Mouse (Mus musculus): ENCODE measurements around the gene Rflna. TPM values are rescaled to one million over a fixed set of nuclear protein-coding genes. Genes with fewer than 3 reads are reported as not detected.

Rflna gene
- polyA plus RNA-seq, 1 experiment, result 1.4 TPM

- no peak for DNase-seq (ENCODE audit: low spot score)
Measured at GRCm38 (mm10) chr5:125005871-125006652, 3.0 kb downstream of the Rflna start.

- no peak for DNase-seq (ENCODE audit: low spot score)
Measured at GRCm38 (mm10) chr5:125006896-125007295, 3.9 kb downstream of the Rflna start.

- DNase-seq (ENCODE audit: low spot score), result no peak
Measured at GRCm38 (mm10) chr5:125011166-125011565, 8.1 kb downstream of the Rflna start.

GRCm38 (mm10) chr5:125011628-125012027 lies 8.6 kb downstream of the Rflna start:
- no peak for DNase-seq (ENCODE audit: low spot score)

- DNase-seq (ENCODE audit: low spot score), result peak; percentile 65
Measured at GRCm38 (mm10) chr5:125014497-125014896, 11.5 kb downstream of the Rflna start.

GRCm38 (mm10) chr5:125015066-125015465 lies 12.0 kb downstream of the Rflna start:
- no peak for DNase-seq (ENCODE audit: low spot score)

GRCm38 (mm10) chr5:125015576-125015975 lies 12.6 kb downstream of the Rflna start:
- DNase-seq (ENCODE audit: low spot score), result no peak

- no peak for DNase-seq (ENCODE audit: low spot score)
Measured at GRCm38 (mm10) chr5:125016421-125017242, 13.6 kb downstream of the Rflna start.

- DNase-seq (ENCODE audit: low spot score), result no peak
Measured at GRCm38 (mm10) chr5:125017332-125017731, 14.3 kb downstream of the Rflna start.

- no peak for DNase-seq (ENCODE audit: low spot score)
Measured at GRCm38 (mm10) chr5:125019099-125019498, 16.1 kb downstream of the Rflna start.

GRCm38 (mm10) chr5:125021298-125021697 lies 18.3 kb downstream of the Rflna start:
- no peak for DNase-seq (ENCODE audit: low spot score)

GRCm38 (mm10) chr5:125024002-125024401 lies 21.0 kb downstream of the Rflna start:
- DNase-seq (ENCODE audit: low spot score), result no peak

- DNase-seq (ENCODE audit: low spot score), result no peak
Measured at GRCm38 (mm10) chr5:125028371-125028770, 25.4 kb downstream of the Rflna start.

- no peak for DNase-seq (ENCODE audit: low spot score)
Measured at GRCm38 (mm10) chr5:125028911-125029310, 25.9 kb downstream of the Rflna start.

GRCm38 (mm10) chr5:125036483-125036882 lies 33.5 kb downstream of the Rflna start:
- no peak for DNase-seq (ENCODE audit: low spot score)

- DNase-seq (ENCODE audit: low spot score), result no peak
Measured at GRCm38 (mm10) chr5:125039377-125040027, 36.5 kb downstream of the Rflna start.

- no peak for DNase-seq (ENCODE audit: low spot score)
Measured at GRCm38 (mm10) chr5:125040128-125040584, 37.1 kb downstream of the Rflna start.

GRCm38 (mm10) chr5:125041578-125041977 lies 38.6 kb downstream of the Rflna start:
- DNase-seq (ENCODE audit: low spot score), result no peak

GRCm38 (mm10) chr5:125043448-125043847 lies 40.4 kb downstream of the Rflna start:
- DNase-seq (ENCODE audit: low spot score), result no peak

GRCm38 (mm10) chr5:125045202-125045601 lies 42.2 kb downstream of the Rflna start:
- DNase-seq (ENCODE audit: low spot score), result no peak

- no peak for DNase-seq (ENCODE audit: low spot score)
Measured at GRCm38 (mm10) chr5:125046436-125046835, 43.4 kb downstream of the Rflna start.

- no peak for DNase-seq (ENCODE audit: low spot score)
Measured at GRCm38 (mm10) chr5:125049481-125049880, 46.5 kb downstream of the Rflna start.
